Mouse (Mus musculus): Measurements from ENCODE around the gene Mme. TPM values are rescaled to one million over a fixed set of nuclear protein-coding genes. Genes with fewer than 3 reads are reported as not detected.

Gene Mme
- 36.0 and 37.3 TPM in 2 replicates for polyA plus RNA-seq (2016; fragmentation: Nextera tagmentation; extraction: Ambion mirVana)

DNA sequence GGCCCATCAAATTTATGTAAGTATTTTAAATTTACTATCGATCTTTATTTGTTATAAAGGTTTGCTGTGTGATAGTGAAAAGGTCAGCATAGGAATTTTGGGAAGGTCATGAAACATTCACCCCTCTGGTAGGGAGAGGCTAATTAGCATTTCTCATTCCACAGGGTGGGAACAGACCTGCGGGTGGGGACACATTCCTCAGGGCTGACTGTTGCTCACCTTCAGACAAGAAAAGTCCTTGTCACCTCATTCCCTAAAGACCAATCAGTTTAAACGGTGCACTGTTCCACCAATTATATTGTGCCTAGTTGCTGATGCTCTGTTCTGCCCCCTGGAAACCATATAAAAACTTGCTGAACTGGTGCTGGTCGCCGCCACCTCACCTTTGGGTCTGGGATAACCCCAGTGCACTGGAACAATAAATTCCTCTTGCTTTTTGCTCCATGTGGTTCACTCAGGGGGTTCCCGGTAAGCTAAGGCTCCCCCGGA lies at the start of gene Mme:
Gene Mme (plus strand): TSS at position 439 of the 489 bp plus-strand sequence.
- H3K9ac ChIP-seq, result no peak within 1 kb of the TSS
- no peak within 1 kb of the TSS for H3K4me2 ChIP-seq (replicated peaks)
- H3K4me1 ChIP-seq, result no peaks in the 10 kb centered on the region
- no peak within 1 kb of the TSS for H3K27ac ChIP-seq
- no peak for ATAC-seq (ENCODE audit: low FRiP score)
- no peaks in the 10 kb centered on the region for H3K9me3 ChIP-seq (replicated peaks)
- no peak within 1 kb of the TSS for H3K4me3 ChIP-seq
- WGBS, result 82% methylated on average over 7 of the region's 7 CpGs
- H3K36me3 ChIP-seq, result no peaks in the 10 kb centered on the region
- H3K27me3 ChIP-seq, result no peaks in the 10 kb centered on the region

DNA sequence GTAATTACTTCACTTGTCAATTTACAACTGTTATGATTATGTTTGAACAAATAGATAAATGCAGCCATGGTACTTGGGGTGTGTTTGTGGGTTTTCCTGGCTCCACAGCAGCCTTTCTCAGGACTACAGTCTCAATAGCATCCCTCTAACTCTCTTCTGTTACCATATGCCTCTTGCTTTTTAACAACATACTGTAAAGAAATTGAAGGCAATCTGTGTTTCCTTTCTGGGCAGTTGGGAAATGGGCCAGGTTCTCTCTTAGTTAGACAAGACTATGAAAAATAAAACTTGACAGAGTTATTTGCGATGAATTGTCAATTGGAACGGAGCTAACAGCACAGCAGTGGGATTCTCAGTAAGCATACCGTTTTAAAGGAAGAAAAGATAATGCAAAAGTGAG lies 44.8 kb upstream of the Mme start:
- Histone ChIP-seq H3K4me3 (no peak overlapping the region), H3K9me3 (replicated peaks) (no peaks in the 10 kb centered on the region), H3K4me1 (no peaks in the 10 kb centered on the region), H3K36me3 (no peaks in the 10 kb centered on the region), H3K27ac (no peak overlapping the region), H3K27me3 (no peaks in the 10 kb centered on the region), H3K9ac (no peak overlapping the region), H3K4me2 (replicated peaks) (no peak overlapping the region)
- 84% methylated on average over 3 of the region's 3 CpGs for WGBS
- ATAC-seq (ENCODE audit: low FRiP score), result no peak

DNA sequence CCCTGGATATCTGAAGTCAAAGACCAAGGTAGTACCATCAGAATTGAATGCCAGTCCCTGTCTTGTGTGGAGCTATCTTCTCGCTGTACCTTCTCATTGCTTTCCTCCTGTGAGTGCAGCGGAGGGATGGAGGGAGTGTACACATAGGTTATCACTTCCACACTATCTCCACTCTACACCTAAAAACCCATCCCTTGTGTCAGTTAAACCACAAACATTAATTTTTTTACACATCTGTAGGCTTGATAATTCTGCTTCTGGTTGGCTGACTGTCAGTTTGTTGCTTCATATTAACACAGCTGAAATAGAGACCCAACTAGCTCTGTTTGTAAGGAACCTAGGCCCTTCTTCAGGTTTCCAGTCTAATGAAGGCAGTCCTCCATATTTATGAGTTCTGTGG lies 43.3 kb upstream of the Mme start:
- H3K27ac ChIP-seq, result no peak overlapping the region
- 91% methylated on average over 2 of the region's 2 CpGs for WGBS

DNA sequence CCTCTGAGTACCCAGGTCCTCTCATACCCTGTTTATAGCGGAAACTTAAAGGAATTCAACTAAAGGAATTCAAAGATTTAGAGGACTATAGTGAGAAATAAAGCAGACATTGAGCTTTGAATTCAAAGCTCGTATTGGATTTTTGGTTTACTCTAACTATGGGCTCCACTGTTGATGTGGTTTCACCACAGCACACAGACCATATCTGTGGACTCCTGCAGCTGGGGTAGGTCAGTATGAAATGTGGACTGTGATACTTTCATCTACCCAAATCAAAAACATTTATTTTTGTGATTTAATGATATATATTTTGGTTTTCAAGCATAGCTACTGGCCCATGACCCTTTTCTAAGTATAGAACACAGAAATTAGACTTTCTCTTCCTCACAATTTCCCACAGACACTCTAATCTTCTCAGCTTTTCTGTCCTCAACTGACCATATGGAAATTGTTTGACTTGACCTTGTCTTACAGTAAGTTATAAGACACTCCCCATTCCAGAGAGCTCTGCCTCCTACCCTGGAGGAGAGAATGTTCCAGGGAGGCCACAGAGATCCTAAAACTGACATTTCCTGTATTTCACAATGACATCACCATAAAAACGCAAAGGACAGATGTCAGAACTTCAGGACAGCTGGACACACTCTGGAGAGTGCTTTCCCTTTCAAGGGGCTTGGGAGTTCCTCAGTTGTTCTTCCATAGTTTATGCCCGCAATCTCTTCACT lies 19.3 kb upstream of the Mme start:
- Histone ChIP-seq H3K9me3 (replicated peaks) (no peaks in the 10 kb centered on the region), H3K4me1 (0 out of 2 replicates have a peak, but pooled peaks cover 2% of the 10 kb centered on the region), H3K4me2 (replicated peaks) (no peak overlapping the region), H3K27ac (no peak overlapping the region), H3K4me3 (no peak overlapping the region), H3K9ac (no peak overlapping the region), H3K36me3 (no peaks in the 10 kb centered on the region), H3K27me3 (no peaks in the 10 kb centered on the region)
- WGBS, result 91% methylated on average over 4 of the region's 4 CpGs
- ATAC-seq (ENCODE audit: low FRiP score), result no peak

More for the DNA sequence above, 43.3 kb upstream of the Mme start:
- no peaks in the 10 kb centered on the region for H3K27me3 ChIP-seq
- no peak overlapping the region for H3K9ac ChIP-seq
- H3K4me2 ChIP-seq (replicated peaks), result no peak overlapping the region
- no peak for ATAC-seq (ENCODE audit: low FRiP score)
- H3K9me3 ChIP-seq (replicated peaks), result no peaks in the 10 kb centered on the region
- H3K4me3 ChIP-seq, result no peak overlapping the region
- H3K36me3 ChIP-seq, result no peaks in the 10 kb centered on the region
- no peaks in the 10 kb centered on the region for H3K4me1 ChIP-seq

DNA sequence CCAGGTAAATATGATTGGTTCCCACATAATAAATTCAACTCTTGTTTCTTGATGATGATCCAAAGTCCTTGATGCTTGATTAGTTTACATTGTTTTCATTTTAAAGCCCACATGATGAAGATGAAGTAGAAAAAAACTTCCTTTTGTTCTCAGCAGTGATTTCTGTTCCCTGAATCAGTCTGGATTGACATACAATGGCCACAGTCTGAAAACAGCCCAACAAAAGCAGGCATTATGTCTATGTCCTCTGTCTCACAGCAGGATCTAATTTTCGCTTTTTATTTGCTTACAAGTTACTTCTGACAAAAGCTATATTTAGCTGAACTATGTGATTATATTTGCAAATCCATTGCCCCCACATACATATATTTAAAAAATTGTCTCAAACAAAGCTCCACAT lies 17.7 kb upstream of the Mme start:
- 0 out of 2 replicates have a peak, but pooled peaks cover 2% of the 10 kb centered on the region for H3K4me1 ChIP-seq
- H3K9me3 ChIP-seq (replicated peaks), result no peaks in the 10 kb centered on the region
- no peak for ATAC-seq (ENCODE audit: low FRiP score)
- H3K27ac ChIP-seq, result no peak overlapping the region
- H3K36me3 ChIP-seq, result no peaks in the 10 kb centered on the region
- no peak overlapping the region for H3K4me3 ChIP-seq
- H3K27me3 ChIP-seq, result no peaks in the 10 kb centered on the region
- no peak overlapping the region for H3K9ac ChIP-seq
- WGBS, result 22% methylated on average over 1 of the region's 1 CpGs
- H3K4me2 ChIP-seq (replicated peaks), result no peak overlapping the region

DNA sequence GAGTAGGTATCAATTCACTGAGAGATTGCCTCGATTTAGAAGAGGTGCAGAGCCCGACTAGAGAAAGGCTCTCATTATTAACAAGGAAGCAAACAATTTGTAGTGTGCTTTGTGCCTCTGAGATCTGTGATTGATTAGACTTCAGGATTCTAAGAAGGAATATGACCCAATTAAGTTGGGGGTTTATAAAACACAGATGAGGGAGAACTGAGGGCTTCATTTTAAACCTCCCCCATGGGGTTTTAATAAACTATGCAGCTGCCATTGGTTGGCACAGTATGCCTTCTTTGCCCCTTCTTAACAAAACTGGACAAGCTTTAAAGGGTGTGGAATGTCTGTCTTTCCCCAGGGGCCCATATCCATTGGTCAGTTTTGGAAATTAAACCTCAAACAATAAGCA lies 5.4 kb upstream of the Mme start:
- no peak for ATAC-seq (ENCODE audit: low FRiP score)
- Histone ChIP-seq H3K27ac (no peak overlapping the region), H3K9ac (no peak overlapping the region), H3K4me3 (no peak overlapping the region), H3K4me2 (replicated peaks) (no peak overlapping the region), H3K4me1 (no peaks in the 10 kb centered on the region), H3K27me3 (no peaks in the 10 kb centered on the region), H3K9me3 (replicated peaks) (no peaks in the 10 kb centered on the region), H3K36me3 (no peaks in the 10 kb centered on the region)
- 34% methylated on average over 2 of the region's 2 CpGs for WGBS

DNA sequence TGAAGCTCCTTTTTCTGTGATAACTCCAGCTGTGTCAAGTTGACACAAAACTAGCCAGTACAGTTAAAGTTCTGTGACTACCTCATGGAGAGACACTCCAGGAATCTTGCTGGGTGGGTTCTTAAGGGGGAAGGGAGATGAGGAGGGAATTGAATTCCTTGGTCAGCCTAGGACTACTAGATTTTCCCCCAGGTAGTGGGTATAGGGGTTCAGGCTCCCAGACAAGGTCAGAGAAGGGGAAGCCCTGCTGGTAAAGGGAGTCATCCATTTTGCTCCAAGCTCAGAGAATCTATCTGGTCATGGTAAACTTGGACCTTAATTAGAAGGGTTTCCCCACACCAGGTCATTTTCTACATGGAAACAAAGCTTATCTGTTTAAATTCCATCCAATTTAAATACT lies 2.4 kb downstream of the Mme start:
- no peak overlapping the region for H3K4me3 ChIP-seq
- H3K4me2 ChIP-seq (replicated peaks), result no peak overlapping the region
- no peaks in the 10 kb centered on the region for H3K36me3 ChIP-seq
- no peaks in the 10 kb centered on the region for H3K4me1 ChIP-seq
- H3K27ac ChIP-seq, result no peak overlapping the region
- no peak for ATAC-seq (ENCODE audit: low FRiP score)
- no peaks in the 10 kb centered on the region for H3K9me3 ChIP-seq (replicated peaks)
- H3K27me3 ChIP-seq, result no peaks in the 10 kb centered on the region
- H3K9ac ChIP-seq, result no peak overlapping the region

DNA sequence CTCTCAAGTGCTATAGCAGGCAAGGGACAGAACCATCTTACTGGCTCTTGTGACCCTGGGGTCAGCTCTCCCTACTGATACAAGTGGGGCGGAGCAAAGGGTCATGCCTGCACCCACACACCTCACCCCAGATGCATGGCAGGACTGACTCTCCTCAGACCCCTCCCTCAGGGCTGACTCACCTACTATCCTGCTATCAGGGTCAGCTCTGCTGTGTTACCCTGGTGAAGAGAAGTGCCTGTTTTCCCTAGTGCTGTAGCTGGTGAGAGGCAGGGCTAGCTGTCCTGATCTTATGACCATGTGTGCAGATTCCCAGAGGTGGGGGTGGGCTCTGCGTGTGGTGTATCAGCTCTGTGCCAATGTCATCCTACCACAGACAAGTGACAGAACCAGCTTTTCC lies 30.8 kb downstream of the Mme start:
- Histone ChIP-seq H3K27me3 (no peaks in the 10 kb centered on the region), H3K9ac (no peak overlapping the region), H3K36me3 (no peaks in the 10 kb centered on the region), H3K4me2 (replicated peaks) (no peak overlapping the region), H3K27ac (no peak overlapping the region), H3K4me3 (no peak overlapping the region), H3K9me3 (replicated peaks) (no peaks in the 10 kb centered on the region), H3K4me1 (no peaks in the 10 kb centered on the region)
- no peak for ATAC-seq (ENCODE audit: low FRiP score)
- 86% methylated on average over 2 of the region's 2 CpGs for WGBS

DNA sequence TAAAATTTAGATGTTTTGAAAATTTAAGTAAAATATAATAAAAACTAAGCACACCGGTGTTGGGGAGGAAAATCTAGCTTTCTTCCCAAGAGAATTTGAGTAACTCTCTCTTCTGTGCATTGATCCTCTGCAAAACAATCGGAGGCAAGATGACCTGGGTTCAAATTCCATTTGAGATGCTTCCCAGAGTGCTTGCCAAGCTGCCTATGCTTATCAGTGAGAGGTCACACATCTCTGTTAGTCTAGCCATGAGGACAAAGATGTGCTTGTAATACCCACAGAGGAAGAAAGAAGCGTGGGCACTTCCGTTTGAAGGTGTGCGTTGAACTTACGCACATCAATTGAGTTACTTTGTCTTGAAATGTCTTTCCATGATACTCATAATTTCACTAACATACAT lies 53.0 kb downstream of the Mme start:
- no peaks in the 10 kb centered on the region for H3K36me3 ChIP-seq
- no peaks in the 10 kb centered on the region for H3K9me3 ChIP-seq (replicated peaks)
- WGBS, result 74% methylated on average over 6 of the region's 6 CpGs
- no peak overlapping the region for H3K4me3 ChIP-seq
- H3K4me2 ChIP-seq (replicated peaks), result no peak overlapping the region
- H3K4me1 ChIP-seq, result 0 out of 2 replicates have a peak, but pooled peaks cover 2% of the 10 kb centered on the region
- no peak for ATAC-seq (ENCODE audit: low FRiP score)
- peaks cover 14% of the 10 kb centered on the region for H3K27me3 ChIP-seq
- H3K27ac ChIP-seq, result no peak overlapping the region
- no peak overlapping the region for H3K9ac ChIP-seq

DNA sequence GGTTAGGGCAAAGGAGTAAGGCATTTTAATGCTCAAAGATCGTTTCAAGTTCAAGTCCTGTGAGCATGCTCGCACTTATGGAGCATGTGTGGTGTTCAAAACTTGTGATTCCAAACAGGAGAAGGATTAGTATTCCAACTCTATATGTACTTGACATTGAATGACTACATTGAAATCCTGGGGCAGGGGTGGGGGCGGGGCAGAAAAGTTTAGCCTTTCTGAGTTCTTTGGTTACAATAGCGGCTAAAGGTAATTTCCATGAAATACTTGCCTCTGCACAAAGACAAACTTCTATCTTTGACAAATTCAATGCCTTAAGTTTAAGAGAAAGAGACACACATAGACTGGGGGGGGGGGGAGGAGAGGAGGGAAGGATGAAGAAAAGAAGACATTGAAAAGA lies 53.5 kb downstream of the Mme start:
- no peaks in the 10 kb centered on the region for H3K9me3 ChIP-seq (replicated peaks)
- 0 out of 2 replicates have a peak, but pooled peaks cover 2% of the 10 kb centered on the region for H3K4me1 ChIP-seq
- H3K4me2 ChIP-seq (replicated peaks), result peak overlapping the region; percentile 96
- peak overlapping the region; percentile 77; the same call in 1 of the 2 replicates for H3K27ac ChIP-seq
- H3K36me3 ChIP-seq, result no peaks in the 10 kb centered on the region
- peaks cover 14% of the 10 kb centered on the region for H3K27me3 ChIP-seq
- 37% methylated on average over 4 of the region's 4 CpGs for WGBS
- peak overlapping the region; percentile 68 for H3K9ac ChIP-seq
- ATAC-seq (ENCODE audit: low FRiP score), result no peak
- H3K4me3 ChIP-seq, result peak overlapping the region; percentile 72

DNA sequence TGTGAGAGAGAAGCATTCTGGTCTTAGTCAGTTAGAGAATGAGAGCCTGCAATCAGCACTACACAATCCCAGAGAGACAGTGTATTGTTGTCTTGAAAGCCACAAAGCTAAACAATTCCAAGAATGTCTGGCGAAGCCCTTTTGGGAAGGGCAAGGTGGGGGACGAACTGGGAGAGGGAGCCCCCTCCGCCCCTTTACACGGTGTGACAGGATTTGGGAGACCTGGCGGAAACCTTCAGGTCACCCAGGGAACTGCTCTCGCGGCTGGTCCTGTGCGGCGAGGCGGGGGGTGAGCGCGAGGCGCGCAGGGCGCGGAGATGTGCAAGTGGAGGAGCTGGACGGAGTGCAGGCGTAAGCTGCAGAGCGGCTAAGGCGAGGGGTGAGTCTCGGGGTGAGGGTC lies 53.9 kb downstream of the Mme start:
- H3K9me3 ChIP-seq (replicated peaks), result no peaks in the 10 kb centered on the region
- H3K27ac ChIP-seq, result peak overlapping the region; percentile 77
- H3K9ac ChIP-seq, result peak overlapping the region; percentile 68
- peak overlapping the region; percentile 96 for H3K4me2 ChIP-seq (replicated peaks)
- H3K4me3 ChIP-seq, result peak overlapping the region; percentile 72
- H3K36me3 ChIP-seq, result no peaks in the 10 kb centered on the region
- peak; percentile 91 for ATAC-seq (ENCODE audit: low FRiP score)
- 0% methylated on average over 21 of the region's 21 CpGs for WGBS
- peaks cover 14% of the 10 kb centered on the region for H3K27me3 ChIP-seq
- 0 out of 2 replicates have a peak, but pooled peaks cover 2% of the 10 kb centered on the region for H3K4me1 ChIP-seq

DNA sequence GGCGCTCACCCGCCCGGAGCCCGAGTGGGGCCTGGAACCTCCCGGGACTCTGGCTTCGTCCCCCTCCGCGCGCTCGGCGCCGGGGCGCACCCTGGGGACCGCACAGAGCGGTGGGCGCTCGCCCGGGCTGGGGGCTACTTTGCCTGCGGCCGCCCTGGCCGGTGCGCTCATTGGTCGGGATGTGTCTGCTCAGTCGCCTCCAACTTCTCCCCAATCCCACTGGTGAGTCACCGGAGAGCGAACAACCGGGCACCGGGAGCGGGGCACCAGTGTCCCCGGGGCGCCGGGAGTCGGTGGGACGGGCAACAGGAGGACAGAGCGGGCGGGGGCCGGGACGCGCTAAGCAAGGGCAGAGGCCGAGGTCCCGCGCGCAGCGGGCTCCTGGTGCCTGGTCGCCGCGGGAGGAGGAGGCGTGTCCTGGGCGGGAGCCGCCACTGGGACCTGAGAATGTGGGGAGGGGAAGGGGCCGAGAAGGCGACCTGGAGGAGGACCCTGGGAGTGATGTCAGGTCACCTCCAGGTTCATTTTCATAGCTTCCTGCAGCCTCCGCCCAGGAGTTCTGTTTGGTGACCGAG lies 54.4 kb downstream of the Mme start:
- peak overlapping the region; percentile 96 for H3K4me2 ChIP-seq (replicated peaks)
- WGBS, result under 1% methylated on average over 52 of the region's 54 CpGs
- peak overlapping the region; percentile 72 for H3K4me3 ChIP-seq
- peak overlapping the region; percentile 68 for H3K9ac ChIP-seq
- 0 out of 2 replicates have a peak, but pooled peaks cover 2% of the 10 kb centered on the region for H3K4me1 ChIP-seq
- no peaks in the 10 kb centered on the region for H3K9me3 ChIP-seq (replicated peaks)
- peaks cover 14% of the 10 kb centered on the region for H3K27me3 ChIP-seq
- no peaks in the 10 kb centered on the region for H3K36me3 ChIP-seq
- peak overlapping the region; percentile 77 for H3K27ac ChIP-seq
- ATAC-seq (ENCODE audit: low FRiP score), result peak; percentile 91

All from hindbrain, embryonic 12.5 days (tissue).